In genomic region chr5:31219911-31220447, GRCm38 (mm10) we compare ENCODE assay signal across 8 mouse cellular contexts. TPM values are rescaled to one million over a fixed set of nuclear protein-coding genes. Genes with fewer than 3 reads are reported as not detected.
A peak's percentile ranks its signal among the peaks of the same experiment; 100 is the strongest.
DNase-seq lines count a peak whose midpoint lies in the region; ATAC-seq and TF ChIP-seq lines count a peak whose summit lies in the region.

No protein-coding gene starts in this region.

- no peak for DNase-seq in frontal cortex, postnatal 10 days (ENCODE audit: low spot score in 2 of 2)
- peak; percentile 64 for DNase-seq in embryo, embryonic 10.5 days (ENCODE audit: low spot score)
- DNase-seq in heart, postnatal 0 days (ENCODE audit: low spot score), result peak; percentile 24
- no peak for DNase-seq in urinary bladder, adult 18-20 months (ENCODE audit: low spot score in 2 of 2)

- TF ChIP-seq EP300 in heart, postnatal 0 days (IDR thresholded peaks at IDR 0.05; ENCODE audit: low read depth), result no peak

- ATAC-seq in frontal cortex, adult (ENCODE audit: low TSS enrichment), result peak; percentile 53
- ATAC-seq in CD4-positive, CD25-positive, alpha-beta regulatory T cell, adult 4 months, result peak; percentile 31
- ATAC-seq in heart, postnatal 0 days (ENCODE audit: insufficient read depth, low read depth), result peak; percentile 60
- peak; percentile 46 for ATAC-seq in limb, embryonic 15.5 days (ENCODE audit: insufficient number of reproducible peaks, low FRiP score, low TSS enrichment, low read depth)
- peak; percentile 77 for ATAC-seq in midbrain, embryonic 15.5 days (replicated peaks)

- H3K27ac ChIP-seq in heart, postnatal 0 days (ENCODE audit: low read depth), result peak overlapping the region; percentile 93
- peak overlapping the region; percentile 93 for H3K27ac ChIP-seq in limb, embryonic 15.5 days
- H3K27ac ChIP-seq in midbrain, embryonic 15.5 days, result peak overlapping the region; percentile 96

- 0% methylated on average over 40 of the region's 40 CpGs for WGBS in heart, postnatal 0 days
- WGBS in limb, embryonic 15.5 days, result under 1% methylated on average over 40 of the region's 40 CpGs
- under 1% methylated on average over 40 of the region's 40 CpGs for WGBS in midbrain, embryonic 15.5 days

- no peaks in the 10 kb centered on the region for H3K27me3 ChIP-seq in heart, postnatal 0 days (ENCODE audit: control insufficient read depth, insufficient read depth, low read length)
- H3K27me3 ChIP-seq in limb, embryonic 15.5 days, result no peaks in the 10 kb centered on the region
- H3K27me3 ChIP-seq in midbrain, embryonic 15.5 days (replicated peaks), result no peaks in the 10 kb centered on the region

- H3K4me2 ChIP-seq in heart, postnatal 0 days (ENCODE audit: low read depth, low read length), result peak overlapping the region; percentile 94
- peak overlapping the region; percentile 78 for H3K4me2 ChIP-seq in limb, embryonic 15.5 days
- peak overlapping the region; percentile 64 for H3K4me2 ChIP-seq in midbrain, embryonic 15.5 days

- H3K4me3 ChIP-seq in heart, postnatal 0 days (ENCODE audit: low read depth, low read length), result peak overlapping the region; percentile 96
- H3K4me3 ChIP-seq in limb, embryonic 15.5 days, result peak overlapping the region; percentile 99
- H3K4me3 ChIP-seq in midbrain, embryonic 15.5 days, result peak overlapping the region; percentile 92

- no peaks in the 10 kb centered on the region for H3K9me3 ChIP-seq in heart, postnatal 0 days (replicated peaks; ENCODE audit: control insufficient read depth, low read length)
- no peaks in the 10 kb centered on the region for H3K9me3 ChIP-seq in limb, embryonic 15.5 days
- no peaks in the 10 kb centered on the region for H3K9me3 ChIP-seq in midbrain, embryonic 15.5 days

- H3K4me1 ChIP-seq in heart, postnatal 0 days (ENCODE audit: control insufficient read depth, insufficient read depth), result no peaks in the 10 kb centered on the region
- peaks cover 16% of the 10 kb centered on the region; the same call in 1 of the 2 replicates for H3K4me1 ChIP-seq in limb, embryonic 15.5 days
- peaks cover 25% of the 10 kb centered on the region for H3K4me1 ChIP-seq in midbrain, embryonic 15.5 days

- no peaks in the 10 kb centered on the region for H3K36me3 ChIP-seq in heart, postnatal 0 days (replicated peaks; ENCODE audit: control insufficient read depth, insufficient read depth, low read length)
- no peaks in the 10 kb centered on the region for H3K36me3 ChIP-seq in limb, embryonic 15.5 days
- H3K36me3 ChIP-seq in midbrain, embryonic 15.5 days (replicated peaks), result no peaks in the 10 kb centered on the region

- peak overlapping the region; percentile 81 for H3K9ac ChIP-seq in heart, postnatal 0 days (replicated peaks; ENCODE audit: low read depth, low read length)
- H3K9ac ChIP-seq in limb, embryonic 15.5 days, result peak overlapping the region; percentile 92
- peak overlapping the region; percentile 87 for H3K9ac ChIP-seq in midbrain, embryonic 15.5 days

- TF ChIP-seq CTCF in heart, postnatal 0 days (IDR thresholded peaks at IDR 0.05; ENCODE audit: low read depth), result no peak

RNA-seq across cellular contexts. Expression of gene Ppm1g, which starts 0.5 kb away (rescaled TPM):
- polyA plus RNA-seq in CD4-positive, CD25-positive, alpha-beta regulatory T cell, adult 4 months (2017; shearing (Covaris generic)), result 10 to 100 TPM; 45.9 to 50.4 TPM
- 48.7 and 51.7 TPM in 2 replicates for total RNA-seq in heart, postnatal 0 days (2014; rRNA removed; ENCODE audit: low replicate concordance)
- polyA plus RNA-seq in heart, postnatal 0 days (2015; fragmentation: Nextera tagmentation; extraction: Ambion mirVana), result 61.0 and 68.0 TPM in 2 replicates
- polyA plus RNA-seq in limb, embryonic 15.5 days (2015; fragmentation: Nextera tagmentation; extraction: Ambion mirVana), result 102 and 106 TPM in 2 replicates
- 191 and 200 TPM in 2 replicates for polyA plus RNA-seq in midbrain, embryonic 15.5 days (2015; fragmentation: Nextera tagmentation; extraction: Ambion mirVana)

RNA-seq across cellular contexts. Expression of gene Zfp513, which starts 17.9 kb away (rescaled TPM):
- 1 to 10 TPM; 4.6 to 6.7 TPM for polyA plus RNA-seq in CD4-positive, CD25-positive, alpha-beta regulatory T cell, adult 4 months (2017; shearing (Covaris generic))
- 2.9 and 30.7 TPM in 2 replicates for total RNA-seq in heart, postnatal 0 days (2014; rRNA removed; ENCODE audit: low replicate concordance)
- 2.9 and 3.4 TPM in 2 replicates for polyA plus RNA-seq in heart, postnatal 0 days (2015; fragmentation: Nextera tagmentation; extraction: Ambion mirVana)
- polyA plus RNA-seq in limb, embryonic 15.5 days (2015; fragmentation: Nextera tagmentation; extraction: Ambion mirVana), result 8.2 and 9.0 TPM in 2 replicates
- 17.0 and 19.4 TPM in 2 replicates for polyA plus RNA-seq in midbrain, embryonic 15.5 days (2015; fragmentation: Nextera tagmentation; extraction: Ambion mirVana)

RNA-seq across cellular contexts. Expression of gene Nrbp1, which starts 20.7 kb away (rescaled TPM):
- polyA plus RNA-seq in CD4-positive, CD25-positive, alpha-beta regulatory T cell, adult 4 months (2017; shearing (Covaris generic)), result 10 to 100 TPM; 91.5 to 96.5 TPM
- total RNA-seq in heart, postnatal 0 days (2014; rRNA removed; ENCODE audit: low replicate concordance), result 120 and 124 TPM in 2 replicates
- 100 and 104 TPM in 2 replicates for polyA plus RNA-seq in heart, postnatal 0 days (2015; fragmentation: Nextera tagmentation; extraction: Ambion mirVana)
- polyA plus RNA-seq in limb, embryonic 15.5 days (2015; fragmentation: Nextera tagmentation; extraction: Ambion mirVana), result 167 and 183 TPM in 2 replicates
- 169 and 177 TPM in 2 replicates for polyA plus RNA-seq in midbrain, embryonic 15.5 days (2015; fragmentation: Nextera tagmentation; extraction: Ambion mirVana)

RNA-seq across cellular contexts. Expression of gene Gm9970, which starts 21.1 kb away (rescaled TPM):
- not detected for polyA plus RNA-seq in CD4-positive, CD25-positive, alpha-beta regulatory T cell, adult 4 months (2017; shearing (Covaris generic))
- not detected in 2 replicates for total RNA-seq in heart, postnatal 0 days (2014; rRNA removed; ENCODE audit: low replicate concordance)
- 0.70 and 1.1 TPM in 2 replicates for polyA plus RNA-seq in heart, postnatal 0 days (2015; fragmentation: Nextera tagmentation; extraction: Ambion mirVana)
- polyA plus RNA-seq in limb, embryonic 15.5 days (2015; fragmentation: Nextera tagmentation; extraction: Ambion mirVana), result 0.50 TPM in 1 of 2 replicates, not detected in the other
- polyA plus RNA-seq in midbrain, embryonic 15.5 days (2015; fragmentation: Nextera tagmentation; extraction: Ambion mirVana), result 0.45 and 0.69 TPM in 2 replicates

RNA-seq across cellular contexts. Expression of gene Eif2b4, which starts 26.7 kb away (rescaled TPM):
- polyA plus RNA-seq in CD4-positive, CD25-positive, alpha-beta regulatory T cell, adult 4 months (2017; shearing (Covaris generic)), result 10 to 100 TPM; 47.9 to 49.1 TPM
- total RNA-seq in heart, postnatal 0 days (2014; rRNA removed; ENCODE audit: low replicate concordance), result 27.1 and 36.7 TPM in 2 replicates
- polyA plus RNA-seq in heart, postnatal 0 days (2015; fragmentation: Nextera tagmentation; extraction: Ambion mirVana), result 60.2 and 60.7 TPM in 2 replicates
- 64.2 and 69.0 TPM in 2 replicates for polyA plus RNA-seq in limb, embryonic 15.5 days (2015; fragmentation: Nextera tagmentation; extraction: Ambion mirVana)
- 85.0 and 92.1 TPM in 2 replicates for polyA plus RNA-seq in midbrain, embryonic 15.5 days (2015; fragmentation: Nextera tagmentation; extraction: Ambion mirVana)

Comparison
In these comparisons a context has a peak if more than half of its experiments do, and no peak if none do; other contexts are left out.
1. DNase-seq: peak in embryo, embryonic 10.5 days (single experiment) and heart, postnatal 0 days (single experiment); none in frontal cortex, postnatal 10 days (0 of 2) and urinary bladder, adult 18-20 months (0 of 2).
2. Peak in every context shown above with its lines, with median percentiles within 50 percentile points of each other: ATAC-seq, H3K27ac ChIP-seq, H3K4me2 ChIP-seq, H3K4me3 ChIP-seq and H3K9ac ChIP-seq.